Mouse (Mus musculus): ENCODE data around the gene Cntnap1.

DNA sequence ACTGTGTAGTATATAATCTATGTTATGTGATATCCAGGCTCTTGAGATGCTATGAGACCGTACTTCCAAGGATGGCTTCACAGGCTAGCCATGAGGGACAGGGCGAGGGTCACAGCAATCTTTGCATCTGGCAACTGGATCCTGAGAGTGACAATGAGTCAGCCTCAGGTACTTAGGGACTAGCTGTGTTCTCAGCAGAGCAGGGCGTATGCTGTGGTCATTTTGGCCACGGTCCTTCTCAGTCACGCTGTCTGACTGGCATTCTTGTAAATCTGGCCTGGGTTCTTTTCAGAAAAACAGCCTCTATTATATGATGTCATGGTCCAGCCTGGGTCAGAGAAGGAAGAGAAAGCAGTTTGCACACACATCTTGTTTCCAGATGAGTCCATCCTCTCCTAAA lies 66.5 kb downstream of the Cntnap1 start:
- no peak for TF ChIP-seq POLR2A (IDR thresholded peaks at IDR 0.05; ENCODE audit: borderline replicate concordance, insufficient read depth, low read length)
- no peak for TF ChIP-seq CTCF (IDR thresholded peaks at IDR 0.05; ENCODE audit: borderline replicate concordance, insufficient read depth, low read depth, low read length)

Data from cerebellum, adult 2 months (tissue).